Mouse (Mus musculus): ENCODE results near the gene Scaf1.
A peak's percentile ranks its signal among the peaks of the same experiment; 100 is the strongest.

Gene Scaf1

DNA sequence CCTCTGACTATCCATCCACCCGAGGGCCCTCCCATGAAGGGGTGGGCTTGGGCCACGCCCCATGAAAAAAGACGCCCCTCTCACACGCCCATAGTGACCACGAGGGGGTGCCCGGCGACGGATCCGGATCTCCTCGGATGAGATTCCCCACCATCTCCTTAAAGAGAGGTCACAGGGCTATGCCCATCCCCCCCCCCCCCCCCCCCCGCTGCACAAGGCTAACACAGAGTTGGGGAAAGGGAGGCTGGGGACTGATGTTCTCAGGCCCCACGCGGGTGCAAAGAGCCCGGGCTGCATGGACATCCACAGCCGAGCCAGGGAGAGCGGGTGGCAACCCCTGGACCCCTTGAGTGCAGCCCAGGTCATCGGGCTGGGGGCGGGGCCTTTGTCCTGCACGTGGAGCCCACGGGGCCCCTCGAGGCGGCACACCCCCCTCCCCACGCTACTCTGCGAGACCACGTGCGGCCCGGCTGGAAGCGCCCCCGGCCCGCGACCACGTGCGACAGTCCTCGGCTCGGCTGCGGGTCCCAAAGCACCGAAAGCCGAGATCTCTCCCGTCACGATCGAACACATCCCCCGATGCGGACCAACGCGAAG, 30.5 kb downstream of the Scaf1 start:
- DNase-seq (ENCODE audit: low spot score in 2 of 2), result peak in 1 of 2 experiments; percentile 45

DNA sequence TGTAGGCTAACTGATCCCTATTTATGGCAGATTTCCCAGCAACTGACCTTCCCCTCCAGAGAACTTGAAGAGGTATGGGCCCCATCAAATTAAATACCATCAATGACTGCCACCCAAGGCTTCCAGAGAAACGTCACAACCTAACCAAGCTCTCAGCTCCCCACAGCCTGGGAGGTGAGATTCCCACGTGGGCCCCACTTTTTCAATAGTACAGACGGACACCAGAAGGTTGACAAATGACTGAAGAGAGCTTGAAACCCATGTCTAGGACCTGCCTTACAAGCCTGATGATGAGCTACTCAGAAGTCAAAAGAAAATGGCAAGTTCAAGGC, 31.4 kb downstream of the Scaf1 start:
- no peak for DNase-seq (ENCODE audit: low spot score in 2 of 2)

DNA sequence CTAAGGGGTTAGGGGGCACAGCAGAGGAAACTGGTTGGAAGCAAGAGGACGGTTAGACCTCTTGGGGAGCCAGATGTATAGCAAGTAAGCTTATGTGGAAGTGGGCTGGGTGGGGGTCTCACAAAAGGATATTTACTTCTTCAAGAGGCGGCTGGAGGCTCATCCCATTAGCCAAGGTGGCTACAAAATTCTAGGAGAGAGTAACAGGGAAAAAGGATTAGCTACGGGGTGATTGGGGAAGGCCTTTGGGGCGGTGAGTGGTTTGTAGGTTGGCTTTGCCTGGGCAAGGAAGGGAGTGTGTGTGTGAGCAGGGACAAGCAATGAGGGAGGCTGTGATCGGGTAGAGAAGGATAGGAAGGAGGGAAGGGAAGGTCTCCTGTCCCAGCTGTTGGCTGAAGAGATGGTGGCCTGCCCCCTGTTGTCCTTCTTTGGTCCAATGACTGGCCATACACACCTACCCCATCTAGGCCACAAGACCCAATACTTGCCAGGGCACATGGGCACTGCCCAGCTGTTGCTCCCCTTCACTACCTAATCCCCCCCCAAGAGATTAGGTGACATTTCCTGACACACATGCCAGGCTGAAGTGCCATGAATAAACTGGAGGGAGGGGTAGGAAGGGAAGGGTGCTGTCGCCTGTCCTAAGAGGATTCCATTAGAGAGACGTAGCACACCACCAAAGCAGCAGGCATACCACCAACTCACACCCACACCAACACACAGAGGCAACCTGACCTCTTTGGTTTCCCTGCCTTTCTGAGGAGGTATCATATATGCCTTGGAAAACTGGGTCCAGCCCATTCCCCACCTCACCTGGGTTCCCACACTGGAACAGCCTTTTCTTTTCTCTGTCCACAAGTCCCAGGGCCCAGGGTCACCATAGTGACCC, 32.0 kb downstream of the Scaf1 start:
- no peak for DNase-seq (ENCODE audit: low spot score in 2 of 2)

DNA sequence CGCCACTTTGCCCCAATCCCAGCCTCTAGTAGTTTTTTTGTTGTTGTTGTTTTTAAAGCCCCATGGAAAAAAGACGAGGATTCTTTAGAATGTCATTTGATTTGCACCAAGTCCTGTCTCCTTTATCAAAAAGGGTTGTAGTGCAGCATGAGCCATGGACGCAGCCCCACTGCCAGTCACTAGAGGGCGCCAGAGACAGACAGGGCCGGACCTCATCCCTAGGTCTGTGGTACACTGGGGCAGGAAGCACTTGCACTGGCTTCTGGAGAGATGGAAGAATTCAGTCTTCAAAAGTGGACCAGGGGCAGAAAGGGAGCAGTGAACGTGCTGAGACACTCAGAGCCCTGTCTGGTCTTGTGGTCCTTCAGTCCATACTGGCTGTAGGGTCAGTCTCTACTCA, 33.1 kb downstream of the Scaf1 start:
- DNase-seq (ENCODE audit: low spot score in 2 of 2), result peak in 1 of 2 experiments; percentile 70

DNA sequence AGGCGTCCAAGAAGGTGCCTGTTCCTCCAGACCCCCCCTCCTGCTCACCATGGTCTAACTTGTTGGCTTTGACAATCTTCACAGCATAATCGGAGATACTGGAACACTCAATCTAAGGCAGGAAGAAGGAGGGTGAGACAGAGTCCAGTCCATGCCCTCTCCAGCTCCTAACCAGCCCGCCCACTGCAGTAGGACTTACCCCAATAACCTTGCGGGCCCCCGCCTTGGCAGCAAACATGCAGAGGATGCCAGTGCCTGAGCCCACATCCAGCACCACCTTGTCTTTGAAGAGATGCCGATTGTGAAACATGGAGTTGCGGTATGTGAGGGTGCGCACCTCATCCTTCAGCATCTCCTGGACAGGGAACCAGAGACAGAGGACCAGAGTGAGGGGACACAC, 34.6 kb downstream of the Scaf1 start:
- no peak for DNase-seq (ENCODE audit: low spot score in 2 of 2)

DNA sequence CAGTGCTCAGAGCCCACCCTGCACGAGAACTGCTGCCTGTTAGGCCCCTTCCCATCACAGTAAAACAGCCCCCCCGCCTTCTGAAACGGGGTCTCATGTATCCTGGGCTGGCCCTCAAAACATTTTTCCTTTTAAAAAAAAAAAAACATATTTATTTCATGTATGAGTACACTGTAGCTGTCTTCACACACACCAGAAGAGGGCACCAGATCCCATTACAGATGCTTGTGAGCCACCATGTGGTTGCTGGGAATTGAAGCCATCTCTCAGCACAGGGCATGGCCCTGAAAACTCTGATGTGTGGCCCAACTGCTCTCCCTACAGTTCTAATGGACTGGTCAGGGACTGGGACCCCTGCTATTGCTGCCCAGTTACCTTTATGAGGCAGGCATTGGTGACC, 37.9 kb downstream of the Scaf1 start:
- no peak for DNase-seq (ENCODE audit: low spot score in 2 of 2)

DNA sequence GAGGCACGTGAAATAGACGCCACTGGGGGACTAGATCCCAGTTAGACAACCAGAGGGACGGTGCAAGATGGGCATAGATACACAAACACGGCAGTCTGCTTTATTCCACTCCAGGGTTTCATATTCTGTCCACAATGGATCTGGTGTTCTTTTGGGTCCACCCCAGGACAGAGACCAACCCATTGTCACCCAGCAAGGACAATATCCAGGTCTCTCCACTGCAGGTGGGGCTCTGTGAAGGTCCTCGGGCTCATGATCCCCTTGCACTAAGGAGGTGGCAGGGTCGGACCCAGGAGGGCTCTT, 41.1 kb downstream of the Scaf1 start:
- no peak for DNase-seq (ENCODE audit: low spot score in 2 of 2)

DNA sequence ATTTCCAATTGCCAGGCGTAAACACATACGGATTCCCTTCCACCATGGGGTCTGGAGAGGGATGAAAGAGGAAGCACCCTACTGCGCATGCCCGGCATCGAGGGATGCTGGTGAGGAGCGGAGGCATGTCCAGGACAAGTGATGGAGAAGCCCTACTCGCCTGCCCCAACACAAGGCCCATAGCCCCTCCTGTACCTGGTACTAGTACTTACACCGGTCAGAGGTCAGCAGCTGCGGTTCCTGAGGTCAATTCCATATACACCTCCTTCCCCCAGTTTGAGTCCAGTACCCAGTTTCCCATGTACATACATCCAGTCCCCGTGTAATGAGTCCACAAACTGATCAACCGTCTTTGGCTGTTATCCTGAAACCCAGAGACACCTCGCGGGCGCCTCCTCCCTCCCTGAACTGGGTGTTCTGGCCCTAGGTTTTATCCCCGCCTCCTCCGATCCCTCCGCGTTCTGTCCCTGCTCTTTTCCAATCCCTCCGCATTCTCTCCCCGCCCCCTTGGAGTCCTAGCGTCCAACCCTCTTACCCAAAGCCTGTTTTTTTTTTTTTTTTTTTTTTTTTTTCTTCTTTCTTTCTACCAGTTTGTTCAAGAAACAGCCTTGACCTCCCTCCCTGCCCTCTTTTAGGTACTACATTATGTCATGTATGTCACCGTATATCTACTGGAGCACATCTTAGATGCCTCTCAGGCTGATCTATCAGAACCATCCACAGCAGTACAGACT, 41.6 kb downstream of the Scaf1 start, which contains the start of gene Cpt1c:
Gene Cpt1c, minus strand, starts transcription at position 469 of the 734 bp plus-strand sequence.
- peak; percentile 75 to 84 for DNase-seq (ENCODE audit: low spot score in 2 of 2)

DNA sequence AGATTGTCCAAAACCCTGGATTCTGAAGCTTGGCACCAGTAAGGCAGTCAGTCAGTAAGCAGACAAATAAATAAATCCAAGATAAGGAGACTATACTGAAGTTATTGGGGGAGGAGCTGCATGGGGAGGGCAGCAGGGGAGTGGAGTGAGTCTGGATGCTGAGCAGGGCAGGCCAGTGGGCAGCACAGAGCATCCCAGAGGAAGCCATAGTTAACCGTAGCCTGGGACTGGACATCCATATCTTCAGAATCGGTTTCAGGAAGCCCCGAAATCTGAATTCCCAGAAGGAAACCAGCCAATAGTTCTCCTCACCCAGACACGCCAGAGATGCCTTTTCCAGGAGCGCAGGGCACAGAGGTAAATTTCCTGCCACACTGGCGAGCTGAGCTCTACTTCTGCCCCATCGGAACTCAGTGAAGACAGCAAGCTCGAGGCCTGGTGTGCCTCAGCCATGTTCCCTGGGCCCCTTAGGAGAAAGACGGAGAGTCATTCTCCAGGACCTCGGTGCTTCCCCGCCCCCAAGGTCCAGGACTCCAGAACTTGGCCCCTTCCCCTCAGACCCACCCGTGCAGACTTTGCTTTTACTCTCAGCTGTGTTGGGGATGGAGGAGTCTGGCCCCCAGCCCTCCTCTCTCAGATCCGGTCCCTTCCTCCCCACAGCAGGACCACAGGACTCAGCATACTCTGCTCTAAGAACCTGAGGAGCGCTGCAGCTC, 42.6 kb downstream of the Scaf1 start:
- DNase-seq (ENCODE audit: low spot score in 2 of 2), result no peak

DNA sequence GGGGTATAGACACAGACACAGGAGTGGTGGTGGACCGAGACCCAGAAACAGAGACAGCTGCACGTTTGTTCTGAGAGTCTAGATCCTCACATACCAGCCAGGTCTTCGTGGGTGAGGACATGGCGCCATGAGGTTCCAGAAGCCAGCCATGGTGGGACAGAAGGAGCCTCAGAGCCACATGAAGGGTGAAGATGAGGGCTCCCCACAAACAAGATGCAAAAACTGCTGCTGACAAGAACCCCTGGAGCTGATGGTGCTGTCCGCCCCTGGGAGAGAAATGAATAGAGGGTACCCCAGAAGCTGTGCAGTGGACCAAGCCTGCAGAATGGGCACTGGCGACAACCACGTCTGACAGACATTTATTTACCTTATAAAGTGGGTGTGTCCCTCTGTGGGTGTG, 45.0 kb downstream of the Scaf1 start:
- no peak for DNase-seq (ENCODE audit: low spot score in 2 of 2)

DNA sequence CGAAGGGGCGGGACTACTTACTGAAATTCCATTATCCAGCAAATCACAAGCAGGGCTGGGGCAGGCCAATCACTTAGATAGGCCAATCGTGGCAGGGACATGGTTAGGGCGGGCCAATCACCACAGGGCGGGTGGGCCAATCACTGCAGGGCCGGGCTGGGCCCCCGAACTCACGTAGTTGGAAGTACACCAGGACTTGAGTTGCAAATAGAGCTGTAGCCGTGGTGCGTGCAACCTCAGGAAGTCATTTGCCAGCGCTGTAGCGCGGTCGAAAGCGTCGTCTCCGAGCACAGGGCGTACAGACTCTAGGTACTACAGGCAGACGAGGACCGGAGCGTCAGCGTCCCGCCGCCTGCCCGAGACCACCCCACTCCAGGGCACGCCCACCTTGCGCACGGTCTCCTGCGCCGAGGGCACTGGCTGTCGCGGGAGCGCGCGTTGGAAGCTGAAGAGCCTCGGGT, 45.9 kb downstream of the Scaf1 start:
- peak; percentile 82 for DNase-seq (ENCODE audit: low spot score in 2 of 2)

DNA sequence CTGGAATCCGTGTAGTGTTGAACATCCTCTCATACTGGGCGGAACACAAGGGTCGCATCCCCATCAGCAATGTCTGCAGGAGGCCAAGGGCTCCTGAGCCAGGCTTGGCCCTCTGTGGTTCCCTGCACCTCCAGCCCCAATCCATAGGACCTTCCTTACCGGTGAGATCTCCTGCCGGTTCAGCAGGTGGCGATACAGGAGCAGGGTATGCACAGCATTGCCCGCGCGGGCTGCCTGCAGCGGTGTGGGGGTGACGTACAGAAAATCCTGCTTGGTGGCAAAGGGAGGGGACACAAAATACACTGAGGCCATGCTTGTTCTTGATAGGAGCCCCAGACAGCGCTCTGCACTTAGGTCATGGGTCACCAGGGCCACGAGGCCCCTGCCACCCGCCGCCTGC, 49.5 kb downstream of the Scaf1 start:
- DNase-seq (ENCODE audit: low spot score in 2 of 2), result no peak

DNA sequence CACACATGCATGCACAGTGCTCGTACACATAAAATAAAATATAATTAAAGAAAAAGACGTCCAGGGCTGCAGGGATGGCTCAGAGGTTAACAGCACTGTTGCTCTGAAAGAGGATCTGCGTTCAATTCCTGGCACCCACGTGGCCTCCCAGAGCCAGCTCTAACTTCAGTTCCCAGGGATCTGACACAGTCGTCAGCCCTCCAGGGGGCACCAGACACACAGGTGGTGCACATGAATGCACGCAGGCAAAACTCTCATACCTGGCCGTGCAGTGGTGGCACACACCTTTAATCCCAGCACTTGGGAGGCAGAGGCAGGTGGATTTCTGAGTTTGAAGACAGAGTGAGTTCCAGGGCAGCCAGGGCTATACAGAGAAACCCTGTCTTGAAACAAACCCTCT, 50.2 kb downstream of the Scaf1 start:
- no peak for DNase-seq (ENCODE audit: low spot score in 2 of 2)

DNA sequence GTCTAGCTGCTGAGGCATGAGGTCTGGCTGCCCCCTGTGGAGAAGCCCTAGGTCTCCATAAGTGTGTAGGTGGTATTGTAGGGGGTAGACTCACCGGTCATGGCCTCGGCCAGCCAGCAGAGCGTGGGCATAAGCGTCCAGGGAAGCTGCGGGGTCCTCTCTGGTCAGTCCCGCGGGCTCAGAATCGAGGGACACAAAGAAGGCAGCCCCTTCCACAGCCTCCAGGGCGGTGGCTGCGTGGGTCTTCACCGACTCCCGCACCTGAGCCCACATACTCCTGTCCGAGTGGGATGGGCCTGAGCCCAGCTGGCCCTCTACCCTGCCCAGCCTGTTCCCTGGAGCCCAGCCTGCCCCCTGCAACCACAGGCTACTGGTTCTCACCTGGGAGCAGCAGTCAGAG, 51.2 kb downstream of the Scaf1 start:
- DNase-seq (ENCODE audit: low spot score in 2 of 2), result no peak

DNA sequence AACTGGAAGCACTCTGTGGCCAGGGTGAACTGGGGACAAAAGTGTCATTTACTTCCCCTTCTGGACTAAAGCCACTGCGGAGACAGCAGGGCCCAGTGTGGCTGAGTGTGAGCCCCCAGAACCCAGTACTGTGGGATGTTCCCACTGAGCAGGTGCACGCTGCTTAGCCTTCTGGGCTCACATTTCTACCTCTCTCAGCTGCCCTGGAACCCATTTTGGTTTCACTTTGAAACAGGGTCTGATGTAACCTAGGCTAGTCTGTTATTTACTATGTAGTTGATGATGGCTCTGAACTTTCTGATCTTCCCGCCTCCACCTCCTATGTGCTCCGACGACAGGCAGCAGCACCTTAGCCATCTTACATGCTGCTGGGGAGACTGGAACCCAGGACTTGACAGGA, 53.3 kb downstream of the Scaf1 start:
- no peak for DNase-seq (ENCODE audit: low spot score in 2 of 2)

DNA sequence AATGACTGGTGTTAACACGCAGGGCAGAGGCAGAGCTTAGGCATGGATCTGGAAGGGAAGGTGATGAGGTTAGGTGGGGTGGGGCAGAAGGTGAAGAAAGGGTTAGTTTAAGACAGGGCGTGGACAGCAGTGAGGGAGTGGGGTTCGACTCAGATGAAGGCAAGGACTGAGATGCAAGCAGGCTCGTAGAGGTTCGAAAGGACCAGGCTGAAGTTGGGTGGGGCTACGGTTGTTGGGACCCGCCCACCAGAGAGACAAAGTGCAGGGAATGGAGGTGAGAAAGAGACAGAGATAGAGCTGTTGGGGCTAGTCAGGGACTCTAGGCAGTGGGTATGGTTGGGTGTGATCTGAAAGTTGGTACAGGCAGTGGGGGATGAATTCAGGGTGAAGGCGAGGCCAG, 53.8 kb downstream of the Scaf1 start:
- no peak for DNase-seq (ENCODE audit: low spot score in 2 of 2)

DNA sequence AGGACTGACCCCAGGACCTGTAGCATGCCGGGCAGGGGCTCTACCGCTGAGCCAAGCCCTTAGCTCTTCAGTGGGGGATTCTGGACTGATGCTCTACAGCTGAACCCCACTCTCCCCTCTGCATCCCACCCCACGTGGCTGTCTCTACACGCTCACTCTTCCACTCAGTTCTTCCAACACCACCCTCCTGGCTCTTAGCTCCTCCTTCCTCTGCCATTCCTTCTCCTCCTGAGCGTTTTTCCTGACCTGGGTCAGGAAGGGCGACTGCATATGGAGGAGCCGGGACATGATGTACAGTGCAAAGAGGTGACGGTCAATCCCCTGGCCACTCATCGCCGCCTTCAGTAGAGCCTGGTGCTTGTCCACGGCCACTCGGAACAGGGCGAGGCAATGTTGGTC, 55.7 kb downstream of the Scaf1 start:
- DNase-seq (ENCODE audit: low spot score in 2 of 2), result no peak

DNA sequence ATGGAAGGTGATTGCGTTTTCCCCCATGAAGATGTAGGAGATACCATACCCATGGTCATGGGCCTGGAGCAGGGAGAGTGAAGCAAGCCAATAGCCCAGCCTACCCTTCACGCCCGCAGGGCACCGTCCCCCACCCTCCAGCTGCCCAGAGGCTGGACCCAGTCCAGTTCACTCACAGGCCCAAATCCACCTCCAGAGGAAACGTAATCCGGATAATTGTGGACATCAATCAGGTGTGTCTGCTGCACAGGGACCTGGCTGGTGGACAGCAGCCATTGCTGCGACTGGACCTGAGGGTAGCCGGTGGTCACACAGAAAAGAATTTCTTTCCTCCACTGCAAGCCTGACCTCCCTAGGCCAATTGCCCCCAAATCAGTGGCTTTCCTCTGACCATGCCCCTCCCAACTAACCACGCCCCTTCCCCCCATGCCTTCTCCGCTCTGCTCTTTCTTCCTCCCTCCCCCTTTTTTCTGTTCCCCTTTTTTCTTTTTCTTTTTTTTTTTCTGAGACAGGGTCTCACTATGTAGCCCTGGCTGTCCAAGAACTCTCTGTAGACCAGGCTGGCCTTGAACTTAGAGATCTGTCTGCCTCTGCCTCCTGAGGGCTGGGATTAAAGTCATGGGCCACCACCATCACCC, 56.2 kb downstream of the Scaf1 start:
- DNase-seq (ENCODE audit: low spot score in 2 of 2), result no peak

DNA sequence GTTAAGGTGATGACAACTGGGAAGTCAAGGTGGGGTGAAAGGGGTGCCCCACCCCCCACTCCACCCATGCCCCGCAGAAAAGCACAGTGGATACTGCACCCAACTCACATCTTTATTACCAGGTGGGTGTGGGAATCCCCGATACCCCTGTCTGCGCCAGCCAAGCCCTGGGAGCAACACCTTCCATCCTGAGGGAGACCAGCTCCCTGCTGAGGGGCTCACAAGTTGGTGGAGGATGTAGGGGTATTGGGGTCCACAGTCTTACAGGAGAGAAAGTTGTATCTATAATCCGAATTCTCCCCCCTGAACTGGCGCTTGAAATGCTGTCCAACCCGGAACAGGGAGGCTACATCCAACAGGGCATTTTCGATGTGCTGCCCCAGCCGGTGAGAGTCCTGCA, 56.9 kb downstream of the Scaf1 start:
- peak in 1 of 2 experiments; percentile 0 for DNase-seq (ENCODE audit: low spot score in 2 of 2)

DNA sequence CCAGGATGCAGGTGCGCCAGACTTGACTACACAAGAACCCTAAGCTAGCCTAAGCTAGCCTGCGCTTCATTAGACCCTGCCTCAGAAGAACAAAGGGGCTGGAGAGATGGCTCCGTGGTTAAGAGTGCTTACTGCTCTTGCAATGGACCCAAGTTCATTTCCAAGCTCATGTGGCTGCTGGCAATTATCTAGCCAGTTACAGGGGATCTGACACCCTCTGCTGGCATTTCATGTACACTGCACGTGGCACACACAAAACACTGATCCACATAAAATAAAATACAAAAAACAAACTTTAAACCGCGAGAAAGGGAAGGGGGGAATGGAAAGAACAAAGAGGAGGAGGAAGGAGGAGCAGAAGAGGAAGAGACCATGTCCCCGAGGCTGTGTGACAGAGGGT, 58.0 kb downstream of the Scaf1 start:
- DNase-seq (ENCODE audit: low spot score in 2 of 2), result no peak

DNA sequence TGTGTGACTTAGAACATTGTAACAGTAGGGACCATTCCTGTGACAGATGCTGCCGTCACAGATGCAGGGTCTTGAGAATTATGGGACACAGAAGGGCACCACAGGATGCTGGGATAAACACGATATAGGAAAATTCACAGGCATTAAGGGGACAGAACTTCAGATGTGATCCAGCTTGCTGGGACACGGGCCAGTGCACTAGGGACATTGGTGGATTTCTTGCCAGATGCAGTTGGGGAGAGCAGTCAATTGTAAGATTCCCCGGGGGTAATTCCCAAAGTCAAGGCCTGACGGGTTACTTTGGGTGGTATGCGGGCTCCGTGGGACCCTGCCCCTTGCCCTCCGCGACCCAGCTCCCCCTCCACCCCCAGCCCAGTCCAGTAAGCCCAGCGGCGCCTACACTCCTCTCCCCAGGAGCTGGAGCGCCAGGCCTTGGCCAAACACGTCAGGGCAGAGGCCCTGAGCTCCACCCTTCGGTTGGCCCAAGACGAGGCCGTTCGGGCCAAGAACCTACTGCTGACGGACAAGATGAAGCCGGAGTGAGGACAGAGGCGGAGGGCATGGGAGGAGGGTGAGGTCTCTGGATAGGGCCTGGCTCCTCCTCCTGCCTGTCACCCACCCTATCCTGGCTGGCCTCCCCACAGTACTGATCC, 58.9 kb downstream of the Scaf1 start:
- no peak for DNase-seq (ENCODE audit: low spot score in 2 of 2)

Measured in right cerebral cortex, postnatal 36 days (tissue).